16 mouse cellular contexts compared by ENCODE assay signal in the genomic region with DNA sequence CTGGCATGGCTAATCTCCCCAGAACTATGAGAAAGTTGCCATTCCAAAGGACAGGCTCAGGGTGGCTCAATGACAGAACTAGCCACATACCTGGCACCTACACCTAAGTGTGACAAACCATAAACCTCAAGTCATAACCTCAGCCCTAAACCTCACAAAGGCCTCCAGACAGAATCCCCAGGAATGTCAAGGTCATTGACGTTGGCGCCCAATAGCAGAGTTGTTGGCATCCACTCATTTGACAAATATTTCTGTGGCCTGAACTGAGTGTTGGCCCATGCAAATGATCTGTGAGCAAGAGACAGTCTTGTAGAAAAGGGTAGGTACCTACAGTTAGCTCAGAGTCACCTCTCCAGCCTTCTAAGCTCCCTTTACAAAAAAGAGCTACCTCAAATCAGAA.
"Had no signal": no experiment of that assay in that cellular context is flagged by ENCODE, and none has a peak within 500 bp of the region (broad histone marks: within the 10 kb centered on the region; RNA-seq: fewer than 3 reads in every experiment).

No protein-coding gene starts in this region.

- H3K9ac ChIP-seq: lung, embryonic 15.5 days; midbrain, embryonic 13.5 days; midbrain, embryonic 15.5 days; neural tube, embryonic 12.5 days; stomach, embryonic 15.5 days had no signal

- H3K4me3 ChIP-seq: lung, embryonic 15.5 days; megakaryocyte, embryonic 14.5 days; midbrain, embryonic 13.5 days; midbrain, embryonic 15.5 days; neural tube, embryonic 12.5 days; stomach, embryonic 15.5 days had no signal

- H3K4me1 ChIP-seq: lung, embryonic 15.5 days; megakaryocyte, embryonic 14.5 days; midbrain, embryonic 13.5 days; midbrain, embryonic 15.5 days; neural tube, embryonic 12.5 days; stomach, embryonic 15.5 days had no signal

- H3K36me3 ChIP-seq: lung, embryonic 15.5 days; midbrain, embryonic 13.5 days; midbrain, embryonic 15.5 days; neural tube, embryonic 12.5 days; stomach, embryonic 15.5 days had no signal

- ATAC-seq: lung, postnatal 0 days; midbrain, embryonic 13.5 days; midbrain, embryonic 15.5 days had no signal

- H3K27me3 ChIP-seq: lung, embryonic 15.5 days; megakaryocyte, embryonic 14.5 days; midbrain, embryonic 13.5 days; midbrain, embryonic 15.5 days; neural tube, embryonic 12.5 days; stomach, embryonic 15.5 days had no signal

- DNase-seq: lung, adult 2 months; lung, postnatal 14 days; lung, postnatal 36 days; right cerebral cortex, postnatal 14 days; thymus, adult 2 months; thymus, postnatal 25 days; thymus, postnatal 4 days had no signal

- H3K9me3 ChIP-seq: lung, embryonic 15.5 days; megakaryocyte, embryonic 14.5 days; midbrain, embryonic 13.5 days; midbrain, embryonic 15.5 days; neural tube, embryonic 12.5 days; stomach, embryonic 15.5 days had no signal

- H3K27ac ChIP-seq: lung, embryonic 15.5 days; macrophage; midbrain, embryonic 13.5 days; midbrain, embryonic 15.5 days; neural tube, embryonic 12.5 days; stomach, embryonic 15.5 days; stomach, postnatal 0 days had no signal

- H3K4me2 ChIP-seq: lung, embryonic 15.5 days; midbrain, embryonic 13.5 days; midbrain, embryonic 15.5 days; neural tube, embryonic 12.5 days; stomach, embryonic 15.5 days had no signal
